Mouse (Mus musculus) 3T3-L1 (cell line): ENCODE measurements around the gene Slc30a1.

Source experiments
- DNase-seq: peaks from one replicate; pipeline ENCODE4 v3.0.0-alpha.2; 2015; ENCODE audit warnings: low read depth, low spot score

Gene Slc30a1

GRCm38 (mm10) chr1:191896806-191897552, 9.6 kb upstream of the Slc30a1 start:
- DNase-seq: peak; percentile 25

DNA sequence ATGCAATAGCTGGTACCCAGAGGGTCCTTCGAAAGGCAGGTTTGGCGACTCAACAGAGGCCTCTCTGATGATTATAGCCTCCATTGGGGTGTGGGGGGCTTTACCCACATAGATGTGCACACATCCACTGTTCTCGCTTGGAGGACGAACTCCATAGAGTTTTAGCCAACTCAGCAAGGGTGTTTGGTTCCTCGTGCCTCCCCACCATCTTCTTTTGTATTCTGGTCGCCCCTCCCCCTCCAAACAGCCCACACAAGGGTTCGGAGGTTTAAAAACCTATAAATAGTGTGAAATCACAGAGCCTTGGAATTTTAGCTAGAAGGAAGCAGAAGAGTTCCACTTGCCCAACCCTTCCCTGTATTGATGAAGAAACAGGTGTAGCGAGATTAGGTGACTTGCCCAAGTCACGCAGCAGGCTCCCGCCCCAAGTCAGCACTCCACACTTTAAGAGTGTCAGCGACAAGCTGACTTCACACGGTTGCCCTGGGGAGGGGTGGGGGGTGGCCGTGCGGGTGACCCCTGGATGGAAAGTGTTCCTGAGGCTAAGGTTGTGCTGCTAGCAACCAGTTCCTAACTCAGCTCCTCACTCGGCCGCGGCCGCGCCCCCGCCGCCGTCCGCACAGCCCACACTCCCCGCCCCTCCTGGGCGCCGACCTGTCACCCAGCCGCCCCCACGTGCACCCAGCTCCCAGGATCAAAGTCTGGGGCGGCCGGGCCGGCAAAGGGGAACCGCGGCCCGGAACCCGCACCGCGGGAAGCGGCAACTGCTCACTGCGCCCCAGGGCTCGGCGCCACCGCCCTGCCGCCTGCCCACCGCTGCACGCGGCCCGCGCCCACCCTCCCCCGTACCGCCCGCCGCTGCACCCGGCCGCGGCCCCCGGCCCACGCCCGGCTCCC, 682 bp upstream of the Slc30a1 start:
- DNase-seq: peak; percentile 30

DNA sequence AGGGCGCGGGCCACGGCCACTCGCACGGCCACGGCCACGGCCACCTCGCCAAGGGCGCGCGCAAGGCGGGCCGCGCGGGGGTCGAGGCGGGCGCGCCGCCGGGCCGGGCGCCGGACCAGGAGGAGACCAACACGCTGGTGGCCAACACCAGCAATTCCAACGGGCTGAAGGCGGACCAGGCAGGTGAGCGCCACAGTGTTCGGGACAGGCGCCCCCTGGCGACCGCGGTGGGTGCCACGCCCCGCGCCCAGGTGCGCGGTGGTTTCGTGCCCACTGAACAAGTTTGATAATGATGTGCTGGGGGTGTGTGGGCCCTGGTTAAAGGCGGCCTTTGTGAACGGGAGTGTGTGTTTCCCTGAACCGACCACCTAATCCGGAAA, 854 bp downstream of the Slc30a1 start:
- DNase-seq: peak; percentile 71

GRCm38 (mm10) chr1:191908906-191909305, 2.3 kb downstream of the Slc30a1 start:
- no peak for DNase-seq

DNA sequence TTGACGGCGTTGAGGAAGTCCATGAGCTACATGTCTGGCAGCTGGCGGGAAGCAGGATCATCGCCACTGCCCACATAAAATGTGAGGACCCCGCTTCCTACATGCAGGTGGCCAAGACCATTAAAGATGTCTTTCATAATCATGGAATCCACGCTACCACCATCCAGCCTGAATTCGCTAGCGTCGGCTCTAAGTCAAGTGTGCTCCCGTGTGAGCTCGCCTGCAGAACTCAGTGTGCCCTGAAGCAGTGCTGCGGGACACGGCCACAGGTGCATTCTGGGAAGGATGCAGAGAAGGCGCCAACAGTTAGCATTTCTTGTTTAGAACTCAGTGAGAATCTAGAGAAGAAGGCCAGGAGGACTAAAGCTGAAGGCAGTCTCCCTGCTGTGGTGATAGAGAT, 2.7 kb downstream of the Slc30a1 start:
- no peak for DNase-seq

GRCm38 (mm10) chr1:191910646-191911045, 4.1 kb downstream of the Slc30a1 start:
- no peak for DNase-seq

DNA sequence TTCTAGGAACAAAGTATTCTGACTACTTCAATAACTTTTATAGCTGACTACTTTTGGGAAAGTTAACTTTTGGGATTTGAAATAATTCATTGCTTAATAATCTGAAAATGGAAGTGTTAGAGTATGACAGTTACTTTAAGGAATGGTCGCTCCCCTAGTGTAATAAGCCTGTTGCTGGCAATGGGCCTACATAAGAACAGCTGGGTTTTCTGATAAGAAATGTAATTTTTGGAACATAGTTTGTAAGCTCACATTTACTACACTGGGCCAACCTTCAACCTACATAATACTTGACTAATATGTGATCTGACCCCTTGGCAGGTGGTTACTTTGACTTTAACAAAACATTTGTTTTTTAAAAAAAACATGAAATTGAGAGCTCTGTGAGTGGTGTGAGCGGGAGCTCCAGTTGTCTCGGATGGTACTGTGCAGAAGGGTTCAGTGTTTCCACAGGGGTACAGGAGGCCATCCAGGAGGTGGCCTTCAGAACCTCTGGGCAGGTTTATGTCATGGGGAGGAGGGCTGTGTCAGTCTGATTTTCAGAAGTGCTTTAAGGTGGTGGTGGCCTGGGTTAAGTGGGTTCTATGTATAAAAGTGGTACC, 4.6 kb downstream of the Slc30a1 start:
- DNase-seq: no peak

DNA sequence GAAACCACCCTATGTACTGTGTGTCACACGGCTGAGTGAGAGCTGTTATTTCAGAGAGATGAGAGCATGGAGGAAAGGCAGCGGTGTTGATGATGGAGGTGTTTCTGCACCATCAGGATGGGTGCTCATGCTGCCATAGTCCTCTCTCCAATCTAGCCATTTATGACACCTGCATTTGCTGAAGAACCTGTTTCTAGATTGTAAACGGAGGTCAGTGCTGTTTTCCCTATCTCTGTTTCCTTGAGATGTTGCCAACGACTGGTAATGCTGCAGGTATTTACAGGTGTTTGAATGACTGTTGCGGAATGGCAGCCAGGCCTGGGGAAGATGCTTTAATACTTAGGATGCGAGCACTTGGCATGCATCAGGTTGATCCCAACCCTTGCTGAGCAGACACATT, 8.1 kb downstream of the Slc30a1 start:
- DNase-seq: no peak

- no peak for DNase-seq
Observed at GRCm38 (mm10) chr1:191915586-191915985, 9.0 kb downstream of the Slc30a1 start.

DNA sequence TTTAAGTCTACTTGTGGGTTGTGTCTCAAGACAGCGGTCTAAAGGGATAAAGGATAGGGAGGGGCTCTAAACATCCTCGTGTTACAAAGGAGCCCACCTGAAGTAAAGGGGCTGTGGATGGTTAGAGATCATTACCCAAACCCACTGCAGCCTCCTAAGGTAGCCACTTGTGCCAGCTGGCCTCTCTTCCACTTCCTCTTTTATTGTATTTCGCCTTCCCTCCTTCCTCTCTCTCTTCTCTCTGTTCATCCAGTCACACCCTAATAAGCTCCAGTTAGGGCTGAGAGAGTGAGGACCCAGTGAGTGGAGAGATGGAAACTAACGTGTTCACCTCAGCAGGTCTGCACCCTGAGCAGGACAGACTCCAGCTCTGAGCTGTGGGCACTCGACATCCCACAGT, 10.3 kb downstream of the Slc30a1 start:
- DNase-seq: no peak

GRCm38 (mm10) chr1:191919336-191919735, 12.8 kb downstream of the Slc30a1 start:
- DNase-seq: no peak

GRCm38 (mm10) chr1:191921701-191922100, 15.1 kb downstream of the Slc30a1 start:
- DNase-seq: no peak

DNA sequence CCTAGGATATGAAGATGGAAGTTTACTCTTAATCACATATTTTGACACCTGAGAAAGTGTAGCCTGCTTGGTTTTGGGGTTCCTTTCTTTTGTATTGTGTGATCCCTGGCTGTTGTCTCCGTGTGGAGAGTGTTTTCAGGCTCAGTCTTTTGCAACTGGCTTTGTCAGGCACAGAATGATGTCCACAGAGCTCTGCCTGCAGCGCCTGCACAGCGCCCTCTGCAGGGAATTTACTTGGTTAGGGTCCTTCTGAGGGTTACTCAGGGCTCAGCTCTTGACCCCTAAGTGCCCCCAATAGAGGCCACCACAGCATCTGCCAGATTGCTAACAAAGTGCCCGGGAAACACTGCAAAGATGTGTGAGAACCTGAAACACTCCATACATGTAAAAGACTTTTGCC, 18.9 kb downstream of the Slc30a1 start:
- DNase-seq: no peak

DNA sequence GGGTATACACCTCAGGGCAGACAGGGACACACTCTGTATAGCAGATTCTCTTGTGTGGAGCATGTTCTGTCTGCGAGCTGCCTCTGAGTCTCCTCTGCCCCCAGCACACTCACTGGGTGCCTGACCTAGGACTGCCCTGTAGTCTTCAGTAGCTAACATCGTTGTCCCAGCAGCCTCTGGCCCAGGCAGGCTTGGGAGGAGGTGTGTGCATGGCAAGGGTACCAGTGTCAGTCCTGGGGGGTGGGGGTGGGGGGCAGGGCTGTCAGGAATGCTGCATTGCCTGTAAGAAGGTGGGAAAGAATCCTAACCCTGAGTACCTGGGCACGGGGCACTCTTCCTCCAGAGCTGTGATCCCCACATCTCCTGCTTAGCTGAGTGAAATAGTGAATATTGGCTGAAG, 20.1 kb downstream of the Slc30a1 start:
- no peak for DNase-seq

DNA sequence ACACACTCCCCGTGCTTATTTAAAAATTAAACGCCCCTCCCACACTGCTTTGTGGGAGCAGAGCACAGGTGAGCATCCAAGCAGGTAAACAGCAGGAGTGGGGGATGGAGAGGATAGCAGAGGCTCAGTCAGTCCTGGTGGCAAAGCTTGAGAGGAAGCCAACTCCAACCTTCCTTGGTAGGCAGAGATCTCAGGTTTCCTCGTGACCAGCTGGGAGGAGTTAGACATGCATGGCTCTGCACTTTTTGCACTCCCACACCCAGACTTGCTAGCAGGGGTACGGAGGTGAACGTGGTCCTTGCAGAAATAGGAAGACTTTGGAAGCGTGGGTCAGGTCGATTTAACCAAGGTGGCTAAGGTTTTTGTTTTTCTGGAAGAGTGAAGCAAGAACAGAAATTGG, 21.8 kb downstream of the Slc30a1 start:
- DNase-seq: no peak

DNA sequence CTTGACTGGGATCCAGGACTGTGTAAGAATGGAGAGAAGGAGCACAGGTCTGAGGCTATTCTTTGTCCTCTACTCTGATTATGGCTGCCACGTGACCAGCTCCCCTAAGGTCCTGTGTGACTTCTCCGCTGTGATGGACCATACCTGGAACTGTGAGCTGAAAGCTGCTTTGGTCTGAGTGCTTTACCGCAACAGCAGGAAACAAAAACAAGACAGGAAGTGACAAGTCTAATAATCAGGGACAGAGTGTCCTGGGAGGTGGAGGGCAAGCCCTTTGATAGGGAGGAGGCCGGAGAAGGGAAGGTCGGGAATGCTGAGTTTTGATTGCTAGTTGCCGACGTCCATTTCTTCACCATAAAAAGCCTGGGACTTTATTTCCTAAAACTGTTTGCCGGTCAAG, 22.5 kb downstream of the Slc30a1 start:
- no peak for DNase-seq

DNA sequence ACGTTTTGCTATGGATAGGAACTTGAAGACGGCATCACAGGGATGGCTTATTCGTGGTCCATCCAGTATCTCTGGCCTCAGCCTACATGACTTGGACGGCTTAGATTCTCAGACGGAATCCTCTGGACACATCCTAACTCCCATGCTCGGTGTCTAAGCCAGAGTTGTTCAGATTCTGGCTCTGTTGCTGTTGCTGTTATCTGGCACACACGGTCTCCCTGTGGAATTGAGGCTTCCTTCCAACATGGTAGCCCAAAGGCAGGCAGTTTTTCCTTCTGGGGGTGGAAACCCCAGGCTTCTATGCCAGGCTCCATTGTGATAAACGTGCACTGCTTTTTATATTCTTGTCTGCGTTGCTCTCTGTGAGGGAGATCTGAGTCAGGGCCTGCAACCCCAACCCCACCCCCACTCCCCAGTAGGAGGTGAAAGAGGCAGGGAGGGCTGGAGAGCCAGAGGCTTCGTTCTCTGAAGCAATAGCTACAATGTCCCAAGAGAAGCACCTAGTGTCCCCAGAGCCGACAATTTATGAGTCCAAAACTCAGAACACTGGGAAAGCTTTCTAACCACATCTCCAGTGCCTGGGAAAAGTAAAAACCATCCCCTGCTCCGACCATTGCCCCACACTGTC, 23.4 kb downstream of the Slc30a1 start:
- no peak for DNase-seq

- no peak for DNase-seq
Observed at GRCm38 (mm10) chr1:191930525-191931105, 24.0 kb downstream of the Slc30a1 start.

GRCm38 (mm10) chr1:191932286-191932985, 25.9 kb downstream of the Slc30a1 start:
- no peak for DNase-seq

DNA sequence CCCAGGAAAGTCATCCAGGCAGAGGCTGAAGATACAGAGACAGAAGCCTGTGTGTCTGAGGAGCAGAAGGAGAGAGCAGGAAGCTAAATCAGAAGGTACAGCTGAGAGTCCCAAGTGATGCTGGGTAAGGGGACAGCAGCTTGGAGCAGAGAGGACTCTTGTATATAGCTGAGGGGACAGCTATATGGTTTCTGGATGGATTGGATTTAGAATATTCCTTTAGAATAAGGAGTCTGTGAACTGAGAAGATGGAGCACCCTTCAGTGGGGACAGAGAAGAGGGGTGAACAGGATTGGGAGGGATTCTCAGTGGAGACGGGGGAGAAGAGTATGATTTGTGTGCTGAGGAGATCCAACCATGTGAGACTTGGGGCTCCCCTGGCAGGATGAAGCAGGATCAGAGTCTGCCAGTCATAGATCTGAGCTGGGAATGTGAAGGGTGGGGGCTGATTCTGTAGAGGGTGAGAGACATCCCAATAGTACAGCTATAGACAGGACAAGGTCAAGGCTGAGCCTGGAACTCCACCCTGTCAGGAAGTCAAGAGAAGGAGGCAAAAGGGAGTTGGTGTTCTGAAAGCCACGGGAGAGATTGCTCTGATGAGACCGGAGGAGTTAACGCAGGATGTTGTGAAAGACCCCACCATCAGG, 26.5 kb downstream of the Slc30a1 start:
- no peak for DNase-seq

GRCm38 (mm10) chr1:191943638-191944037, 37.1 kb downstream of the Slc30a1 start:
- no peak for DNase-seq
